Mouse (Mus musculus): ENCODE measurements at regions not wholly inside any gene's neighbourhood (a gene's known extent, or its start where the extent isn't known, plus 50 kb on each side); places are given as distances from the start of the nearest gene placed in this dataset.

- TF ChIP-seq POLR2A (IDR thresholded peaks at IDR 0.05; ENCODE audit: extremely low read depth, insufficient read depth, low read length) (no peak), CTCF (IDR thresholded peaks at IDR 0.05; ENCODE audit: extremely low read depth, insufficient read depth, low read length) (no peak)
- Histone ChIP-seq H3K4me1 (ENCODE audit: control insufficient read depth, insufficient read depth, low read length) (no peaks in the 10 kb centered on the region), H3K27ac (ENCODE audit: insufficient read depth, low read length) (no peak overlapping the region), H3K4me3 (ENCODE audit: insufficient read depth, low read length) (no peak overlapping the region)
Observed at GRCm38 (mm10) chr1:119248776-119249495, 173.1 kb downstream of the Inhbb start.

DNA sequence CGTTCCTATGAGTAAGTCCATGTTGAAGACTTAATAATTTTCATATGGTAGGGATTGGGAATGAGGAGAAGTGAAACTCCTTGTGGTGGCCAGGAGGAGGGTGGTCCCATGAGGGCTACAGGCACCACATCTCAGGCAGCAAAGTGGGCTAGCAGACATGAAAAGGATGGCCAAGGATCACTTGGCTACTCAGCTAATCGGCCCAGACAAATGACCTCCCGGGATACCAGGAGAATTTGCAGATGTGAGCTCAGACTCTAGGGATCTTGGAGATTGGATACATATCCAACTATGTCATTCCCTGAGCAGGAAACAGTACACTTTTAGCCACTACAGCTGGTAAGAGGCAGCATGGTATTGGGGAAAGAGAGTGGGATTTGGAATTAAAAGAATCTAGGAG, 174.9 kb downstream of the Inhbb start:
- no peak overlapping the region for H3K27ac ChIP-seq (ENCODE audit: insufficient read depth, low read length)
- TF ChIP-seq CTCF (IDR thresholded peaks at IDR 0.05; ENCODE audit: extremely low read depth, insufficient read depth, low read length) (no peak), POLR2A (IDR thresholded peaks at IDR 0.05; ENCODE audit: extremely low read depth, insufficient read depth, low read length) (no peak)

GRCm38 (mm10) chr1:119238463-119238862, 183.6 kb downstream of the Inhbb start:
- H3K4me1 ChIP-seq (ENCODE audit: control insufficient read depth, insufficient read depth, low read length), result no peaks in the 10 kb centered on the region
- H3K27ac ChIP-seq (ENCODE audit: insufficient read depth, low read length), result no peak overlapping the region
- H3K4me3 ChIP-seq (ENCODE audit: insufficient read depth, low read length), result no peak overlapping the region
- TF ChIP-seq POLR2A (IDR thresholded peaks at IDR 0.05; ENCODE audit: extremely low read depth, insufficient read depth, low read length) (no peak), CTCF (IDR thresholded peaks at IDR 0.05; ENCODE audit: extremely low read depth, insufficient read depth, low read length) (no peak)

More for the DNA sequence above, 174.9 kb downstream of the Inhbb start:
- no peak overlapping the region for H3K4me3 ChIP-seq (ENCODE audit: insufficient read depth, low read length)
- no peaks in the 10 kb centered on the region for H3K4me1 ChIP-seq (ENCODE audit: control insufficient read depth, insufficient read depth, low read length)

DNA sequence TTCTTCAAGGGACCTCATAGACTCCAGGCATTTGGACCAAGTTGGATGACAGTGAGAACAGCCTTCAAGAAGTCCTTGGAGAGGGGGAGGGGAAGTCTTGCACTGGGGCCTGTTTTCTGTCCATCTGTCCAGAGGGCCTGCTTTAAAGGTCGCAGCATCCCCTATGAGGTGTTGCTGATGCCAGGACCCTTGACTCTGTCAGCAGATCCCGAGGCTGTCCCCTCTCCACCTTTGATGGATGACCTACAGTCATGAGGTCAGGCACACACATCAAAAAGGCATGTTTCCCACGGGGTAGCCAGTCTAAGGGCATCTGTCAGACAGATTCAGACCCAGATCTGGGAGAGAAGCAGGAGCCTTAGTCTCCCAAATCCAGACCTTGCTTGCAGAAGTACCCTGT, 183.4 kb upstream of the Gli2 start:
- Histone ChIP-seq H3K27ac (ENCODE audit: insufficient read depth, low read length) (no peak overlapping the region), H3K4me1 (ENCODE audit: control insufficient read depth, insufficient read depth, low read length) (no peaks in the 10 kb centered on the region), H3K4me3 (ENCODE audit: insufficient read depth, low read length) (no peak overlapping the region)
- no peak for TF ChIP-seq CTCF (IDR thresholded peaks at IDR 0.05; ENCODE audit: extremely low read depth, insufficient read depth, low read length)
- no peak for TF ChIP-seq POLR2A (IDR thresholded peaks at IDR 0.05; ENCODE audit: extremely low read depth, insufficient read depth, low read length)

DNA sequence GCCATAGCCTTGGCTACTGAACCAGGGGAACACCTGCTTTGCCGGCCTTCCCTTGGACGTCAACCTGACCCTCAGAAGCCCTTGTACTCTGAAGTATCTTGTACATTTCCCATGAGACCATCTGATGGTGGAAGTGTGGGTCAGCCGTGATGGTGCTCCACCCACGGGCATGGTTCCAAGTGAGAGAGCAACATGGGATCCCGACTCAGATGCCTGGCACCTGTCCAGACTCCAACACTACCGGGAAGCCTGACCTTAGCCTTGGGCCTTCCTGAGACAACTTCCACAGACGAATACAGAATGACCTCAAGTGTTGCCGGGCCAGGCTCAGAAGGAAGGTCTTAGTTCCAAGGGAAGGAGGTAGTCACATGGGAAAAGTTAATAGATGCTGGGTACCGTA, 181.0 kb upstream of the Gli2 start:
- no peak for TF ChIP-seq CTCF (IDR thresholded peaks at IDR 0.05; ENCODE audit: extremely low read depth, insufficient read depth, low read length)
- no peak for TF ChIP-seq POLR2A (IDR thresholded peaks at IDR 0.05; ENCODE audit: extremely low read depth, insufficient read depth, low read length)
- H3K27ac ChIP-seq (ENCODE audit: insufficient read depth, low read length), result no peak overlapping the region
- no peak overlapping the region for H3K4me3 ChIP-seq (ENCODE audit: insufficient read depth, low read length)
- no peaks in the 10 kb centered on the region for H3K4me1 ChIP-seq (ENCODE audit: control insufficient read depth, insufficient read depth, low read length)

DNA sequence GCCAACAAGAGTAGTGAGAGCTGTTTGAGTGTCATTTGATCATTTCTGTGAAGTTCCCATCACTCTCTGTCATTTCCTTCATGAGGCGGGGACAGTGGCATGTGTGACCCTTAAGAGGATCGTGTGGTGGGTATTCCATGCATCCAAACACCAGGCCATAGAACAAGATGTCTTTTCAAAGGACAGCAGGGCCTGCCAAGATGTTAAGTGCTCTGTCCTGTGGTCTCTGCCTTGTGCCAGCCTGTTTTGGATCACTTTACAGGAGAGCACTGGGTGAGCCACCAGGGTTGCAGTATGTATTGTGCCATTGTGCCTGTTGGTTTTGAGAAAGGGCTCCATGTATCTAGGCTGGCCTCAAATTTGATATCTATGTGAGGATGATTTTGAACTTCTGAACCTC, 173.6 kb upstream of the Gli2 start:
- Histone ChIP-seq H3K27ac (ENCODE audit: insufficient read depth, low read length) (no peak overlapping the region), H3K4me1 (ENCODE audit: control insufficient read depth, insufficient read depth, low read length) (no peaks in the 10 kb centered on the region; the same call in 1 of the 2 replicates), H3K4me3 (ENCODE audit: insufficient read depth, low read length) (no peak overlapping the region)
- TF ChIP-seq POLR2A (IDR thresholded peaks at IDR 0.05; ENCODE audit: extremely low read depth, insufficient read depth, low read length) (no peak), CTCF (IDR thresholded peaks at IDR 0.05; ENCODE audit: extremely low read depth, insufficient read depth, low read length) (no peak)

DNA sequence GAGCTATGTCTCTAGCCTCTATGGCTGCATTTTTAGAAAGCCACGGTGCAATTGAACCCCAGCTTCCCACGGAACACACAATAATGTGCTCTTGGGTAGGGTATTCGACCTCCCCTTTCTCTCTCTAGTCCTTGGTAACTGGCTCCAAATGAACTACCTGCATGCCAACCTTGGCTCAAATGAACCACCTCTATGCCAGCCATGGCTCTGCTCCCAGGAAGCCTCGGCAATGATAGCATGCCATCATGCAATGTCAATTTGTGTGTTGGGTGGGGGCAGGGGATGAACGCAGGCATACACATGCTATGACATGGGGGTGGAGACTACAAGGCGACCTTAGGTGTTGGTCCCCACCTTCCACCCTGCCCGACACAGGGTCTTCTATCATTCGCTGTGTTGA, 170.5 kb upstream of the Gli2 start:
- Histone ChIP-seq H3K4me1 (ENCODE audit: control insufficient read depth, insufficient read depth, low read length) (no peaks in the 10 kb centered on the region; the same call in 1 of the 2 replicates), H3K27ac (ENCODE audit: insufficient read depth, low read length) (no peak overlapping the region), H3K4me3 (ENCODE audit: insufficient read depth, low read length) (no peak overlapping the region)
- no peak for TF ChIP-seq CTCF (IDR thresholded peaks at IDR 0.05; ENCODE audit: extremely low read depth, insufficient read depth, low read length)
- no peak for TF ChIP-seq POLR2A (IDR thresholded peaks at IDR 0.05; ENCODE audit: extremely low read depth, insufficient read depth, low read length)

DNA sequence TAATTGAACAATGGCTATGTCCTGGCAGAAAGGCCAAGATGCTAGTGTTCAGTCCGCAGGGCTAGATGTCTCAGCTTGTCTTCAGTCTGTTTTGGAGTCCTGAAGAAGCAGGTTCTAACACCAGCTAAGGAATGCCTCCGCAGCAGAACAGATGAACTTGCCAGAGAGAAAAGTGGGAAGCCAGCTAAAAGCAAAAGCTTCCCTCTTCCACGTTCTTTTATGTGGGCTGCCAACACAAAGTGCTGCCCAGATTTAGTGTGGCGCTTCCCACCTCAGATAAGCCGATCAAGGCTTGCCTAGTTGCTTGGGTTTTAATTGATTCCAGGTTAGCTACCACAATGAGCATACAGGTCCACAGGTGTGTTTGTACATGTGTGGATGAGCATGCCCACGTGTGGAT, 168.5 kb upstream of the Gli2 start:
- TF ChIP-seq POLR2A (IDR thresholded peaks at IDR 0.05; ENCODE audit: extremely low read depth, insufficient read depth, low read length), result no peak
- TF ChIP-seq CTCF (IDR thresholded peaks at IDR 0.05; ENCODE audit: extremely low read depth, insufficient read depth, low read length), result no peak
- H3K4me1 ChIP-seq (ENCODE audit: control insufficient read depth, insufficient read depth, low read length), result no peaks in the 10 kb centered on the region; the same call in 1 of the 2 replicates
- H3K4me3 ChIP-seq (ENCODE audit: insufficient read depth, low read length), result no peak overlapping the region
- no peak overlapping the region for H3K27ac ChIP-seq (ENCODE audit: insufficient read depth, low read length)

- TF ChIP-seq POLR2A (IDR thresholded peaks at IDR 0.05; ENCODE audit: extremely low read depth, insufficient read depth, low read length) (no peak), CTCF (IDR thresholded peaks at IDR 0.05; ENCODE audit: extremely low read depth, insufficient read depth, low read length) (no peak)
Observed at GRCm38 (mm10) chr1:119221012-119221411, 167.6 kb upstream of the Gli2 start.

GRCm38 (mm10) chr1:119219817-119220216, 166.4 kb upstream of the Gli2 start:
- Histone ChIP-seq H3K4me3 (ENCODE audit: insufficient read depth, low read length) (no peak overlapping the region), H3K4me1 (ENCODE audit: control insufficient read depth, insufficient read depth, low read length) (no peaks in the 10 kb centered on the region; the same call in 1 of the 2 replicates), H3K27ac (ENCODE audit: insufficient read depth, low read length) (no peak overlapping the region)
- TF ChIP-seq CTCF (IDR thresholded peaks at IDR 0.05; ENCODE audit: extremely low read depth, insufficient read depth, low read length) (no peak), POLR2A (IDR thresholded peaks at IDR 0.05; ENCODE audit: extremely low read depth, insufficient read depth, low read length) (no peak)

More at GRCm38 (mm10) chr1:119221012-119221411, 167.6 kb upstream of the Gli2 start:
- Histone ChIP-seq H3K4me3 (ENCODE audit: insufficient read depth, low read length) (no peak overlapping the region), H3K4me1 (ENCODE audit: control insufficient read depth, insufficient read depth, low read length) (no peaks in the 10 kb centered on the region; the same call in 1 of the 2 replicates), H3K27ac (ENCODE audit: insufficient read depth, low read length) (no peak overlapping the region)
